Mouse (Mus musculus): ENCODE data around the gene Ywhag. TPM values are rescaled to one million over a fixed set of nuclear protein-coding genes. Genes with fewer than 3 reads are reported as not detected.
A peak's percentile ranks its signal among the peaks of the same experiment; 100 is the strongest.

Gene Ywhag
- polyA plus RNA-seq, 1 experiment from 2014 or later, result 147 TPM

DNA sequence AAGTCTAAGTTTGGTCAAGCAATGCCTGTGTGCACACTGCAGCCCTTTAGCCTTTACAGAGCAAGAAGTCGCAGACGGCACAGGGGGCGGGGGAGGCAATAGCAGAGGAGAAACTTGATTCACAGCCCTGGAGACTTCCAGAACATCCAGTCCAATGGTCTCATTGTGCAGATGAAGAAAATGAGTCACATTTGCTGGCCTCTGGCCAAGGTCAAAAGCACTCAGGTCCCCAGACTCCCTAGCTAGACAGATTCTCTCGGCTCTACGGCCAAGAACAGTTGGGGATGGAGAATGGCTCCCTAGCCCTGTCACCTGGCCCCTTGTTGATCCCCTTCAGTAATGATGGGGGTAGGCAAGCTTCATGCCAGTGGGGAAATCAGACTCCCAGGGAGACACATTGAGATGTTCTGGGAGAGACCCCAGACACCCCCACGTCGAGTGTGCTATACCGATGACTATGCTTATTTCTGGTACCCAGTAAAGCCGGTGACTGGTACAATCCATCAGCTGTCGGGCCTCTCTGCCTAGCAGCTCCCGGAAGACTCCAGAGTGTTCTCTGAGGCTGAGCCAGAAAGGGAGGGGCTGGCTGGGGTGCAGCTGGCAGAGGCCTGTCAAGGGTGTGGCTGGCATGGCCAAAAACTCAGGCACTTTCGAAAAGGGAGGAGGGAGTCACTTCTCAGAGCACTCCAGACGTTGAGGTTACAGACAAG, 54.8 kb downstream of the Ywhag start:
- WGBS, result 69% methylated on average over 13 of the region's 13 CpGs
- Histone ChIP-seq H3K4me1 (replicated peaks; ENCODE audit: control insufficient read depth, insufficient read depth, low read length) (no peaks in the 10 kb centered on the region), H3K4me3 (ENCODE audit: low read depth, low read length) (no peak overlapping the region), H3K9ac (ENCODE audit: low read length) (no peak overlapping the region), H3K4me2 (ENCODE audit: low read depth, low read length, severe bottlenecking) (no peak overlapping the region), H3K27ac (ENCODE audit: low read depth, low read length) (no peak overlapping the region), H3K27me3 (ENCODE audit: control insufficient read depth, insufficient read depth, low read length) (no peaks in the 10 kb centered on the region), H3K9me3 (ENCODE audit: control insufficient read depth, low read length) (no peaks in the 10 kb centered on the region), H3K36me3 (ENCODE audit: control insufficient read depth, insufficient read depth, low read length) (no peaks in the 10 kb centered on the region)
- DNase-seq (ENCODE audit: low spot score) (no peak), ATAC-seq (replicated peaks; ENCODE audit: low FRiP score) (no peak)

DNA sequence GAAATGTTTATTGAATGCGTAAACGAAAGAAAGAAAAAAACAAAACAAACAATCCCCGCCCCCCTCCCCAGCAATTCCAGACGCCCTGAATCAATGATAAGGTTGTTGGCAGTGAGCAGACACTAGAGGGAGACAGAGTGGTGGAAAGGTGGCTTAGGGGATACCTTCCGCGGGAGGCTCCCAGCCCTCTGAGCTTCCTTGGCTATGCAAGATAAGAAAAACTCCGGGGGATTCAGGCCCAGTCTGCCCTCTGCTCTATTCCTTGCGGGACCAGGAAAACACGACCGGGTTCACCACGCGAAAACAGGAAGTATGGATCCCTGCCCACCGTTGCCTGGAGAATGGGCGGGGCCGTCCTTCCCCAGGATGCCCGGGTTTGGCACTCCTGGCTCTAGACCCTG, 56.6 kb downstream of the Ywhag start:
- Histone ChIP-seq H3K9me3 (ENCODE audit: control insufficient read depth, low read length) (no peaks in the 10 kb centered on the region), H3K4me1 (replicated peaks; ENCODE audit: control insufficient read depth, insufficient read depth, low read length) (0 out of 2 replicates have a peak, but pooled peaks cover 2% of the 10 kb centered on the region), H3K27ac (ENCODE audit: low read depth, low read length) (no peak overlapping the region), H3K36me3 (ENCODE audit: control insufficient read depth, insufficient read depth, low read length) (no peaks in the 10 kb centered on the region), H3K4me2 (ENCODE audit: low read depth, low read length, severe bottlenecking) (peak overlapping the region; percentile 59), H3K4me3 (ENCODE audit: low read depth, low read length) (peak overlapping the region; percentile 30), H3K9ac (ENCODE audit: low read length) (peak overlapping the region; percentile 50), H3K27me3 (ENCODE audit: control insufficient read depth, insufficient read depth, low read length) (peaks cover 2% of the 10 kb centered on the region; the same call in 1 of the 2 replicates)
- ATAC-seq (replicated peaks; ENCODE audit: low FRiP score) (peak; percentile 56; the same call in 1 of the 2 replicates), DNase-seq (ENCODE audit: low spot score) (peak; percentile 76)
- WGBS, result under 1% methylated on average over 16 of the region's 16 CpGs

DNA sequence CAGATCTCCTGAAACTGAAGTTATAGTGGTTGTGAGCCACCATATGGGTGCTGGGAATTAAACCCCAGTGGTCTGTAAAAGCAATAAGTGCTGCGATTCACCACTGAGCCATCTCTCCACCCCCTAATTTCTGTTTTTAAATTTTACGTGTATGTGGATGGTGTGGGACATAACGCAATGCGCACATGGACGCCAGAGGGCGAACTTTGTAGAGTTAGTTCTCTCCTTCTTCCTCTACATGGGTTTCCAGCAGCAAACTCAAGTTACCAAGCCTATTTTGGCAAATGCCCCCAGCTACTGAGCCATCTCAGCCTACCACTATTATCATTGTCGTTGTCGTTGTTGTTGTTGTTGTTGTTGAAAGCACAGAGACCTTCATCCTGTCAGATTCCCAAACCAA, 57.2 kb downstream of the Ywhag start:
- DNase-seq (ENCODE audit: low spot score) (peak; percentile 70), ATAC-seq (replicated peaks; ENCODE audit: low FRiP score) (no peak)
- 0 out of 2 replicates have a peak, but pooled peaks cover 2% of the 10 kb centered on the region for H3K4me1 ChIP-seq (replicated peaks; ENCODE audit: control insufficient read depth, insufficient read depth, low read length)
- 21% methylated on average over 8 of the region's 8 CpGs for WGBS
- no peaks in the 10 kb centered on the region for H3K9me3 ChIP-seq (ENCODE audit: control insufficient read depth, low read length)
- no peak overlapping the region for H3K27ac ChIP-seq (ENCODE audit: low read depth, low read length)
- H3K9ac ChIP-seq (ENCODE audit: low read length), result no peak overlapping the region; the same call in 1 of the 2 replicates
- no peaks in the 10 kb centered on the region for H3K36me3 ChIP-seq (ENCODE audit: control insufficient read depth, insufficient read depth, low read length)
- no peak overlapping the region for H3K4me3 ChIP-seq (ENCODE audit: low read depth, low read length)
- peak overlapping the region; percentile 59 for H3K4me2 ChIP-seq (ENCODE audit: low read depth, low read length, severe bottlenecking)
- H3K27me3 ChIP-seq (ENCODE audit: control insufficient read depth, insufficient read depth, low read length), result peaks cover 2% of the 10 kb centered on the region; the same call in 1 of the 2 replicates

DNA sequence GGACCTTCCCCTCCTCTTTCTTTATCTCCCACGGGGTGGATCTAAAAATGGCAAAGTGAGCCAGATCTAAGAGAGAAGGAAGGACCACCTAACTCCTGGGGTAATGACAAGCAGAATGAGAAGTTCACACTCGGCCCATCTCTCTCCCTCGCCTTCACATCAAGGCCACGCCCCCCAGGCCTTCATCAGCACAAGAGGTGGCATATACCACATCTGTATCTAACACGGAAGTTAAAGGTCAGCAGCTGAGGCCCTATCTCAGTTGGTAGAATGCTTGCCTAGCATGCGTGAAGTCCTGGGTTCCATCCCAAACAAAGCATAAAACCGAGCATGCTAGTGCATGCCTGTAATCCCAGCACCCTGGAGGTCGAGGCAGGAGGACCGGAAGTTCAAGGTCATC, 60.7 kb downstream of the Ywhag start:
- DNase-seq (ENCODE audit: low spot score), result no peak
- no peak overlapping the region for H3K4me3 ChIP-seq (ENCODE audit: low read depth, low read length)
- ATAC-seq (replicated peaks; ENCODE audit: low FRiP score), result no peak
- no peaks in the 10 kb centered on the region for H3K36me3 ChIP-seq (ENCODE audit: control insufficient read depth, insufficient read depth, low read length)
- H3K4me2 ChIP-seq (ENCODE audit: low read depth, low read length, severe bottlenecking), result no peak overlapping the region
- H3K4me1 ChIP-seq (replicated peaks; ENCODE audit: control insufficient read depth, insufficient read depth, low read length), result 0 out of 2 replicates have a peak, but pooled peaks cover 2% of the 10 kb centered on the region
- H3K9ac ChIP-seq (ENCODE audit: low read length), result no peak overlapping the region
- H3K9me3 ChIP-seq (ENCODE audit: control insufficient read depth, low read length), result no peaks in the 10 kb centered on the region
- H3K27ac ChIP-seq (ENCODE audit: low read depth, low read length), result no peak overlapping the region
- peaks cover 21% of the 10 kb centered on the region for H3K27me3 ChIP-seq (ENCODE audit: control insufficient read depth, insufficient read depth, low read length)
- WGBS, result 70% methylated on average over 9 of the region's 9 CpGs

DNA sequence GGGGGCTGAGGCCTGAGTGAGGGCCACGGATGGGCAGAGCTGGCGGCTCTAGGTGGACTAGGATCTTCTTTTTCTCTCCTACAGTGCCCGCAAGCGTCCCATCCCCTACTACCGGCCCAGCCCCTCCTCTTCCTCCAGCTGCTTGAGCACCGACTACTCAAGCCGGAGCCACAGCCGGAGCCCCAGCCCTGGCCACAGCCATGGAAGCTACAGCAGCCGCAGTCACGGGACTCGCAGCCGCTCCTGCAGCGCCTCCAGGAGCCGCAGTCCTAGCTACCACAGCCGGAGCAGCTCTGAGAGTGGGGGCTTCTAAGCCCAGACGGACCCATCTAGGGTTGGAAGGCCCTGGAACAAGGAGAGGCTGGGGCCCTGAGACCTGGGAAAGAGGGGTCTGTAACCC, 61.4 kb downstream of the Ywhag start:
- H3K36me3 ChIP-seq (ENCODE audit: control insufficient read depth, insufficient read depth, low read length), result no peaks in the 10 kb centered on the region
- 15% methylated on average over 16 of the region's 16 CpGs for WGBS
- H3K4me2 ChIP-seq (ENCODE audit: low read depth, low read length, severe bottlenecking), result no peak overlapping the region
- ATAC-seq (replicated peaks; ENCODE audit: low FRiP score), result no peak; the same call in 1 of the 2 replicates
- H3K4me1 ChIP-seq (replicated peaks; ENCODE audit: control insufficient read depth, insufficient read depth, low read length), result peaks cover 6% of the 10 kb centered on the region; the same call in 1 of the 2 replicates
- H3K27me3 ChIP-seq (ENCODE audit: control insufficient read depth, insufficient read depth, low read length), result peaks cover 28% of the 10 kb centered on the region
- H3K27ac ChIP-seq (ENCODE audit: low read depth, low read length), result no peak overlapping the region
- DNase-seq (ENCODE audit: low spot score), result no peak
- H3K9me3 ChIP-seq (ENCODE audit: control insufficient read depth, low read length), result no peaks in the 10 kb centered on the region
- peak overlapping the region; percentile 23; the same call in 1 of the 2 replicates for H3K9ac ChIP-seq (ENCODE audit: low read length)
- no peak overlapping the region for H3K4me3 ChIP-seq (ENCODE audit: low read depth, low read length)

DNA sequence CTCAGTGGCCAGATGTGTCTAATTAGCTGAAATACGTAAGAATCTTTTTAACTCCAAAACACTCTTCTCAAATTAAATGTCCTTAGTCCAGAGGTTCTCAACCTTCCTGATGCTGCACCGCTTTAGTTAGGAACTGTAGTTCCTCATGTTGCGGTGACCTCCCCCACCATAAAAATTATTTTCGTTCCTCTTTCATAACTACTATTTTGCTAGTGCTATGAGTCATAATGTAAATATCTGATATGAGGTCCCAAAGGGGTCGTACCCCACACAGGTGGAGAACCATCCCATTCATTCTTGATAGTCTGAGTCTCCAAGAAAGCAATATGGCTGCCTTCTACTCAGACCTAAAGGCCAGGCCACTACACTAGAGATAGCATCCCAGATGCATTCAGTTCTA, 63.9 kb downstream of the Ywhag start:
- Histone ChIP-seq H3K9ac (ENCODE audit: low read length) (no peak overlapping the region), H3K36me3 (ENCODE audit: control insufficient read depth, insufficient read depth, low read length) (no peaks in the 10 kb centered on the region), H3K27me3 (ENCODE audit: control insufficient read depth, insufficient read depth, low read length) (peaks cover 41% of the 10 kb centered on the region), H3K4me2 (ENCODE audit: low read depth, low read length, severe bottlenecking) (no peak overlapping the region), H3K27ac (ENCODE audit: low read depth, low read length) (no peak overlapping the region), H3K9me3 (ENCODE audit: control insufficient read depth, low read length) (no peaks in the 10 kb centered on the region), H3K4me3 (ENCODE audit: low read depth, low read length) (no peak overlapping the region), H3K4me1 (replicated peaks; ENCODE audit: control insufficient read depth, insufficient read depth, low read length) (peaks cover 10% of the 10 kb centered on the region; the same call in 1 of the 2 replicates)
- DNase-seq (ENCODE audit: low spot score), result no peak
- ATAC-seq (replicated peaks; ENCODE audit: low FRiP score), result no peak
- 91% methylated on average over 5 of the region's 5 CpGs for WGBS

DNA sequence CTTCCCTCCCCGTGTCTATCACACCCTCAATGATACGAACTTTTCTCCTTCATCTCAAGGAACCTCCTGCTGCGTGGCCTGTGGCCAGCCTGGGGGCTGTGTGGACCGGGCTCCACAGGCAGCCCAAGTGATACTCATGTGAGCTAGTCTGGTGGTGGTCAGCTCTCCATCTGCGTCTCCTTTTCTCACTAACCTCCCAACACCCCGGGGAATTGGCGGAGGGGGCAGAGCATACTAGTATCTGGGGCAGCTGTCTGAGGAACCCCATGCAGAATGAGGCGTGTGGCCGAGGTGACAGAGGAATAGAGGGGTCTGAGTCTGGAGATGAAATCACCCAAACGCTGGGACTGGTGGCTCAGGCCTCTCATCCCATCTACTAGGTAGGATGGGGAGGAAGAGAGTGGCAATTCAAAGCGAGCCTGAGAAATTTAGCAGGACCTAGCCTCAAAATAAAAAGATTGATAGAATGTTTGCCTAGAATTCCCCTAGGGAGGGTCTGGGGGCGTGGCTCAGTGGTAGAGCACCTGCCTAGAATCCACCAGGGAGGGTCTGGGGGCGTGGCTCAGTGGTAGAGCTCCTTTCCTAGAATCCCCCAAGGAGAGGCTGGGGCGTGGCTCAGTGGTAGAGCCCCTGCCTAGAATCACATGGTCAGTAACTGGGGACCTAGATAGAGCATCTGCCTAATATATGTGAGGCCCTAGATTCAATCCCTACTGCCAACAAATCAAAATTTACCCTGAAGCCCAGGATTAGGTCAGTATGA, 64.6 kb downstream of the Ywhag start:
- WGBS, result 65% methylated on average over 14 of the region's 14 CpGs
- no peaks in the 10 kb centered on the region for H3K9me3 ChIP-seq (ENCODE audit: control insufficient read depth, low read length)
- ATAC-seq (replicated peaks; ENCODE audit: low FRiP score), result no peak
- H3K27ac ChIP-seq (ENCODE audit: low read depth, low read length), result no peak overlapping the region
- H3K4me1 ChIP-seq (replicated peaks; ENCODE audit: control insufficient read depth, insufficient read depth, low read length), result peaks cover 10% of the 10 kb centered on the region; the same call in 1 of the 2 replicates
- no peak overlapping the region for H3K4me2 ChIP-seq (ENCODE audit: low read depth, low read length, severe bottlenecking)
- peaks cover 41% of the 10 kb centered on the region for H3K27me3 ChIP-seq (ENCODE audit: control insufficient read depth, insufficient read depth, low read length)
- no peak overlapping the region for H3K9ac ChIP-seq (ENCODE audit: low read length)
- H3K4me3 ChIP-seq (ENCODE audit: low read depth, low read length), result no peak overlapping the region
- DNase-seq (ENCODE audit: low spot score), result no peak
- H3K36me3 ChIP-seq (ENCODE audit: control insufficient read depth, insufficient read depth, low read length), result no peaks in the 10 kb centered on the region

DNA sequence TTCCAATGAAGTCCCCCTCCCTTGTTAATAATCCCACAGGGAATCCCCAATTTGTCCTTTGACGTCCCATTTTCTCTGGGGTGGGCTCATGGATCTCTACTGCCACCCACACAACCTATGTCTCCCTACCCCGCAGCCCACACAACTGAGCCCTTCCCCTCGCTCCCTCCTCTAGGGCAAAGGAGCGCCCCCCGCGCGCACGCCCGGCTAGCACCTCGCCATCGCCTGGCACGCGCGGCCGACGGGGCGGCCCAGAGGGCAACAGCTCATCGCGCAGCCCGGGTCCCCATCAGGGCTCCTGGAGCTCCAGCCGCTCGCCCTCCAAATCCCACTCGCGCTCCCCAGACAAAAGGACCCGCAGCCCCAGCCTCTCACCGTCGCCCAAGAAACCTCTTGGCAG, 65.8 kb downstream of the Ywhag start:
- DNase-seq (ENCODE audit: low spot score) (no peak), ATAC-seq (replicated peaks; ENCODE audit: low FRiP score) (no peak)
- no peaks in the 10 kb centered on the region for H3K36me3 ChIP-seq (ENCODE audit: control insufficient read depth, insufficient read depth, low read length)
- 3% methylated on average over 27 of the region's 27 CpGs for WGBS
- peak overlapping the region; percentile 80 for H3K4me2 ChIP-seq (ENCODE audit: low read depth, low read length, severe bottlenecking)
- peaks cover 10% of the 10 kb centered on the region; the same call in 1 of the 2 replicates for H3K4me1 ChIP-seq (replicated peaks; ENCODE audit: control insufficient read depth, insufficient read depth, low read length)
- H3K27ac ChIP-seq (ENCODE audit: low read depth, low read length), result no peak overlapping the region
- H3K9ac ChIP-seq (ENCODE audit: low read length), result no peak overlapping the region; the same call in 1 of the 2 replicates
- H3K27me3 ChIP-seq (ENCODE audit: control insufficient read depth, insufficient read depth, low read length), result peaks cover 41% of the 10 kb centered on the region
- peak overlapping the region; percentile 45; the same call in 1 of the 2 replicates for H3K4me3 ChIP-seq (ENCODE audit: low read depth, low read length)
- no peaks in the 10 kb centered on the region for H3K9me3 ChIP-seq (ENCODE audit: control insufficient read depth, low read length)
